8 mouse cellular contexts compared by ENCODE assay signal in the genomic region with DNA sequence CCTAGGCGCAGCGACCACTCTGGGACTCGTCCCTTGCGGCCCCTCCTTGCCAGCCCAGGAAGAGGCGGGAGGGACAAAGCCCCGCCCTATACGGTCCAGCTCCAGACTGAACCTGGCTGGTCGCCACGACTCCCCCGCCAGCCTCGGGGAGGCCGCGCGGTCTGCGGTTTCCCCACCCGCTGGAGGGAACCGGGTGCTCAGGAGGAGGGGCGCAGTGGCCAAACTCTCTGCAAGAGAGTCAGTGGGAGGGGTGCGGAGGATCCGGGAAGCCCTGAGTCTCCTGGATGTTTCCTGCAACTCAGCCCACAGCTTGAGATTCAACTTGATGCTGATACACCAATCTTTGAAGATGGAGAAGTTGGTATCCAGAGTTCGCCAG. TPM values are rescaled to one million over a fixed set of nuclear protein-coding genes. Genes with fewer than 3 reads are reported as not detected.
A peak's percentile ranks its signal among the peaks of the same experiment; 100 is the strongest.
DNase-seq lines count a peak whose midpoint lies in the region; ATAC-seq lines count a peak whose summit lies in the region.

No protein-coding gene starts in this region.

- peaks cover 9% of the 10 kb centered on the region for H3K4me1 ChIP-seq in neural tube, embryonic 14.5 days (ENCODE audit: control insufficient read depth, insufficient read depth, low read length)

- no peaks in the 10 kb centered on the region for H3K9me3 ChIP-seq in neural tube, embryonic 14.5 days (ENCODE audit: control insufficient read depth, low read length)

- WGBS in neural tube, embryonic 14.5 days: 0% methylated on average over 21 of the region's 21 CpGs

- peak; percentile 46 to 67 for DNase-seq in left cerebral cortex, adult 18-20 months (ENCODE audit: low spot score in 2 of 2)
- DNase-seq in left cerebral cortex, adult 8-10 months (ENCODE audit: low spot score in 2 of 2): no peak
- peak; percentile 78 for DNase-seq in embryo, embryonic 11 days
- DNase-seq in heart, adult 18-20 months: peak; percentile 90 to 93
- DNase-seq in kidney, adult 11 months: peak; percentile 63
- DNase-seq in lung, adult 18-20 months: peak; percentile 74 to 78
- DNase-seq in thymus, postnatal 0 days (ENCODE audit: low spot score): no peak

- H3K36me3 ChIP-seq in neural tube, embryonic 14.5 days (ENCODE audit: control insufficient read depth, insufficient read depth, low read length): no peaks in the 10 kb centered on the region

- H3K4me3 ChIP-seq in neural tube, embryonic 14.5 days (ENCODE audit: low read depth, low read length): peak overlapping the region; percentile 30

- peaks cover 56% of the 10 kb centered on the region for H3K27me3 ChIP-seq in neural tube, embryonic 14.5 days (ENCODE audit: control insufficient read depth, insufficient read depth, low read length)

- ATAC-seq in neural tube, embryonic 14.5 days (ENCODE audit: low read depth): peak; percentile 54

- no peak overlapping the region for H3K27ac ChIP-seq in neural tube, embryonic 14.5 days (ENCODE audit: low read depth, low read length)

- 0 out of 2 replicates have a peak overlapping the region, but pooled peaks have one; percentile 25 for H3K9ac ChIP-seq in neural tube, embryonic 14.5 days (replicated peaks; ENCODE audit: low read depth, low read length)

- peak overlapping the region; percentile 50 for H3K4me2 ChIP-seq in neural tube, embryonic 14.5 days (ENCODE audit: low read depth, low read length)

RNA-seq across cellular contexts. Expression of a gene that starts 38.2 kb away (rescaled TPM):
- 10 to 100 TPM; 18.3 to 19.4 TPM for total RNA-seq in left cerebral cortex, adult 18-20 months (2021)
- total RNA-seq in left cerebral cortex, adult 8-10 months (2022): 10 to 100 TPM; 19.1 to 24.8 (median 21.9) TPM
- total RNA-seq in heart, adult 18-20 months (2021): 10 to 100 TPM; 48.1 to 52.5 TPM
- polyA plus RNA-seq in neural tube, embryonic 14.5 days (2014; fragmentation: Nextera tagmentation; extraction: Ambion mirVana): 31.9 and 40.6 TPM in 2 replicates
- 31.1 and 36.8 TPM in 2 replicates for polyA plus RNA-seq in thymus, postnatal 0 days (2015; fragmentation: Nextera tagmentation; extraction: Ambion mirVana)

RNA-seq across cellular contexts. Expression of a gene that starts 39.4 kb away (rescaled TPM):
- total RNA-seq in left cerebral cortex, adult 18-20 months (2021): 100 to 1,000 TPM; 114 to 130 TPM
- 100 to 1,000 TPM; 120 to 130 (median 126) TPM for total RNA-seq in left cerebral cortex, adult 8-10 months (2022)
- total RNA-seq in heart, adult 18-20 months (2021): 1 to 10 TPM; 1.5 to 1.8 TPM
- 9.2 and 12.6 TPM in 2 replicates for polyA plus RNA-seq in neural tube, embryonic 14.5 days (2014; fragmentation: Nextera tagmentation; extraction: Ambion mirVana)
- 2.2 and 2.8 TPM in 2 replicates for polyA plus RNA-seq in thymus, postnatal 0 days (2015; fragmentation: Nextera tagmentation; extraction: Ambion mirVana)

RNA-seq across cellular contexts. Expression of a gene that starts 57.5 kb away (rescaled TPM):
- under 1 TPM; 0.30 to 0.49 TPM for total RNA-seq in left cerebral cortex, adult 18-20 months (2021)
- total RNA-seq in left cerebral cortex, adult 8-10 months (2022): under 1 TPM; 0.27 to 0.63 (median 0.39) TPM
- total RNA-seq in heart, adult 18-20 months (2021): not detected
- 0.12 and 0.17 TPM in 2 replicates for polyA plus RNA-seq in neural tube, embryonic 14.5 days (2014; fragmentation: Nextera tagmentation; extraction: Ambion mirVana)
- polyA plus RNA-seq in thymus, postnatal 0 days (2015; fragmentation: Nextera tagmentation; extraction: Ambion mirVana): 1.1 and 1.3 TPM in 2 replicates

RNA-seq across cellular contexts. Expression of a gene that starts 58.7 kb away (rescaled TPM):
- under 1 TPM; 0.49 to 0.53 TPM for total RNA-seq in left cerebral cortex, adult 18-20 months (2021)
- under 1 TPM; 0.26 to 0.50 (median 0.38) TPM for total RNA-seq in left cerebral cortex, adult 8-10 months (2022)
- total RNA-seq in heart, adult 18-20 months (2021): under 1 TPM; 0.12 to 0.21 TPM
- not detected in 2 replicates for polyA plus RNA-seq in neural tube, embryonic 14.5 days (2014; fragmentation: Nextera tagmentation; extraction: Ambion mirVana)
- polyA plus RNA-seq in thymus, postnatal 0 days (2015; fragmentation: Nextera tagmentation; extraction: Ambion mirVana): 0.36 and 0.81 TPM in 2 replicates

Comparison
In these comparisons a context has a peak if more than half of its experiments do, and no peak if none do; other contexts are left out.
1. DNase-seq: peak in left cerebral cortex, adult 18-20 months (2 of 2), embryo, embryonic 11 days (single experiment), heart, adult 18-20 months (2 of 2), kidney, adult 11 months (single experiment) and lung, adult 18-20 months (2 of 2); none in left cerebral cortex, adult 8-10 months (0 of 2) and thymus, postnatal 0 days (single experiment).
2. RNA of a gene that starts 39.4 kb away (total RNA-seq): 114 to 130 TPM in left cerebral cortex, adult 18-20 months and 120 to 130 TPM in left cerebral cortex, adult 8-10 months; 1.5 to 1.8 TPM in heart, adult 18-20 months; every median in the first group is over 10 times any median in the second.